Mouse (Mus musculus) CH12F3 (cell line): ENCODE results near the gene Gm14819.
"Not testable (repeated sequence)": the region's sequence is repeated elsewhere in the genome, so short reads cannot be mapped to it uniquely, and the experiment has no call there.

Source experiments
- in situ Hi-C: fragments of 300-500 bp; cut with MboI; formaldehyde crosslinking; loops from 2 replicates; pipeline ENCODE4 v1.14.3; 2020; ENCODE audit warnings: low sequenced_read_pairs

Gene Gm14819

DNA sequence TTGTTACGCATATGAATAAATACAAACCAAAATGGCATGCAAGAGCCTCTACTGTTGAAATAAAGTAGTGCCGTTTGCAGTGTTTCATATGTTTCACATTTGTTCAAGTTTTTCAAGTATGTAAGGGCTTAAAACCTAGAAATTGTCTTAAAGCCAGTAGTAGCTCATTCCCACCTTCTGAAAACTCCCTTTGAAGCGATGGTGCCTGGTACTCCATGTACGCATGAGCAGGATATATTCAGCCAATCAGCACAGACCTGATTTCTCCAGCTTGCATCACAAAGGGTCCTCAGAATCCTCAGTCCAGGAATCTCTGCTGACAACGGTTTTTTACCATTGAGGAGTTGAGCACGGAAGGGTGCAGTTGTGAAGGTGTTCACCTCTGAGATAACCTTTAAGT lies at the start of gene Gm14819:
Gm14819 (plus strand) TSS at position 301 of the 400 bp plus-strand sequence.
- in situ Hi-C loops = not testable (repeated sequence)
